Mouse (Mus musculus): ENCODE data around the gene Chpf2.

The Chpf2 gene

DNA sequence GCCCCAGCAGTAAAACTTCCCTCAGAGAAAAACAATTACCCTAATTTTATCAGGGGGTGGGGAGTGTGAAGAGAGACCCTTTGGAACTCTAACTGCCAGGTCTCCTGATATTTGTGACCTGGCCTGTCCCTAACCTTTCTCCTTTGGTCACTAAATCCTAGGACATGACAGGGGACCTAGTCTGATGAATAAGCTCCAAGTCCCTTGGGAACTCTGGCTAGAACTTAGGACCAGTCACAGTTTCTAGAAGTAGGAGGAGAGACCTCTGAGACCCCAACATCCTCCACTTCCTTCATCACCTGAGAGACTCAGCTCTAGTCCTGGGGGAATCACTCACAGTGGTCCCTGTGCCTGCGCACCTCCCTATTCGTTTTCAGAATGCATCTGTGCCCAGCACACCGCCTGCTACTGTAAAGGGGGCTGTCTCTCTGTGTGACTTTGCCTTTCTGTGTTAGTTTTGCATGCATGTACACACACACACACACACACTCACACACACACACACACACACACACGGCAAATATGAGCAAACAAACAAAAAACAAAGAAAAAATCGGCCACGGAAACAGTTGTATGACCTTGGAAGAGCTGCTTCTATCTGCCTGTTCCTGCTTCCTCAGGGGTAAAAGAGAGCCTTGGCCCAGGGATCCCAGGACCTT, 18.9 kb downstream of the Chpf2 start:
- no peak for DNase-seq

DNA sequence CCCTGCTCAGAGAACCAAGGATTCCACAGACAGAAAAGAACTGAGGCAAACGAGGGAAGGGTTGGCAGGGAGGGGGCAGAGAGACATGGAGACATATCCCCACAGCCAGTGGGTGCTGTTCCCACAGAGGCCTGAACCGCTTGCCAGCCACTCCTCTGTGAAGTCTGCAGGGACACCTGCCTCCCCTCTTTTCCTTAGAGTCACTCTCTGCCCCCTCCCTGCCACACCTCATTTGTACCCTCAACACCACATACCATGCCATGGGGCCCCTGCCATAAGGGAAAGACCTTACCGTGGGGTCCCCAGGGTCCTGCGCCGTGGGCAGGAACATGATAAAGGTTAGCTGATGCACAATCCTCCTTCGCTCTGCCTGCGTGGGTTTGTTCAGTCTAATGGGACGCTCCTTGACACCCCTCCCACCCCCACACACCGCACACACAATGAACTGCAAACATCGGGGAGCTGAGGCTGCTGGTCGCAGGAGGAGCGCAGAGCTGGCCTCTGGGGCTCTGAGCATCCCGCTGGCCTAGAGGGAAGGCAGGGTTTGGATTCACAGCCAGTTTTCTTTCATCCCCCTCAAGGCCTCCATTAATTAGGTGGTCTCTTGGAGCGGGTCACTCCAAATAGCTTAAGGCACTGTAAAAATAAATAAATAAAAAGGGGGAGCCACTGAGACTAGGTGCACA, 19.6 kb downstream of the Chpf2 start:
- no peak for DNase-seq

DNA sequence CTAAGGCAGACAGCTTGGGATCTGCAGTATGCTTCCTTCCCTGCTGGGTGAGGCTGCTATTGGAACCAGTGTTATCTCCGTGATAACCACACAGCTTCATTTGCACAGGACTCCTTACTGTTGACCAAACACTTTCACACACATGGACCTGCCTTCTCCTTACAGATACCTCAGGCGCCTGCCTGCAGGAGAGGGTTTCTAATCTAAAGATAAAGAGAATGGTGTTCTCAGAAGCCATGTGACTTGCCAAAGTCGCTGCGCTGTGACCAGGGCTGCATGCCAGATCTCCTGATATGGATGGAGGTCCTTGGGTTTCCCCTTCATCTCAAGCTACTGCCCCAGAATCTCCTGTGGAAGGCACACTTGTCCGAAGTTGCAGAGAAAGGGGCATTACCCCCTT, 22.8 kb downstream of the Chpf2 start:
- DNase-seq, result no peak

DNA sequence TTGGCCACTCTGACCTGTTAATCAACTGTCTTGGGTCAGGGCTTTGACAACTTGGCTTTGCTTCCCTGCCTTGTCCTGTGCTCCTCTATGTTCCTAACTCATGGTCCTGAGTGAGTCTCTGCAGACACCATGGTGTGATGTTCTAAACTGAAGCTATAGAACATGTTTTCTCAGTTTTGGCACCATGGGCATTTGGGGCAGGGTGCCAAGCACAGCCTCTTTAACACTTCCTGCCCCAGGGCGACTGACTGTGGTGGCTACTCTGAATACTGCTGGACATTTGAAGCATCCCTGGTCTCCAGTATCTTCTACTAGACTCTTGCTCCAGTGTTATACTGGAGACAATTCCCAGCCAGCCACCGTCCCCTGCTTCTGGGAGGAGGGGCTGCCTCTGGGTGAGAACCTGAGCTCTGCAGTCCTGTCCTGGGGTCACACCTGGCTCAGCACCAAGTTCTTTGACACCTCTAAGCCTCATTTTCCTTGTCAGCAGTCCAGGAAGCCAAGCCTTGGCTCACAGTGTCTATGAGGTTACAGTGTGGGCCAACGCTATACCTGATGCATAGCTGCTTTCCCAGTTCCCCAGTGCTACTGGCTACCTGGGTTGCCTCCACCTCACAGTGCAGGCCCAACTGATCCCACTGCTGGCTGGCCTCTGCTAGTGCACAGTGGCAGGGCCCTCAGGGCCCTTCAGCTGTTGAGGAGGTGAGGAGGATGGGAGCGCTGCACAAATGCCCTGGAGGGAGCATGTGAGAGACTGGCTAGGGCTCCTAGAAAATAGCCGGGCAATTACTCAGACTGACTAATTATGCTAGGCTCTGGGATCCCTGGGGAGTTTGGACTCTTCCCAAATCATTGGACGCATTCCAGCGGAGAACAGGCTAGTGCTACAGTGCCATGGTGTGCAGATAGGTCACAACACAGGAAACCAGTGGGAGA, 25.1 kb downstream of the Chpf2 start:
- peak; percentile 75 to 78 for DNase-seq

DNA sequence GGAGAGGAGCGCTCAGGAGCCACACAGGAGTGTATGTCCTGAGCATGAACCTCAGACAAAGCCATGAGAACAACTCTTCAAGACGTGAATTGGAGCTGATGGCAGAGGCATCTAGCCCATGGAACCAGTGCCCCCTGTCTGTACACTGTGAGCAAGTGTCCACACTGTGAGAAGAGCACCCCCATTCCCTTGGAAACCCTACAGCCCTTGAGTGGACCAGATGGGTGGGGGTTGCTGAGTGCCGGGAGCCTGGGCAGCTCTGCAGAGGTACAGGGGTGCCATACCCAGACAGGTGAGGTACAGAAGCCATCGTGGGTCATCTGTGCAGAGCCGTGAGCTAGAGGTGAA, 25.7 kb downstream of the Chpf2 start:
- no peak for DNase-seq

DNA sequence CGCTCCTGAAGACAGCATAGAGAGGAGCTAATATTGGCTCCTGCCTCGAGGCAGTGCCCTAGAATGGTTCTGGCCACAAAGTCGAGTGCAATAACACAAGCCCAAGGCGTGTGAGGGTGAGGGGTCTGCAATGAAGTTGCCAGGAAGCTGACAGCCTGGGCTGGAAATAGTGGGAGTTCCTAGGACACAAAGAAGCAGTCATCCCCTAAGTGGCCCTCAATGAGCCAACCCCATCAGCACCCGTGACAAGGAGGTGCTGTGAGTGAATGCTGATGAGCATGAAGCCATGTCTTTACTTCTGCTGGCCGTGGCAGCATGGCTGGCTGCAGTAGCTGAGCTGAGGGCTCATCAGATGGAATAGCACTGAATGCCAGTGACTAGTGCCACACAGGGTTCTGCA, 28.6 kb downstream of the Chpf2 start:
- DNase-seq, result no peak

DNA sequence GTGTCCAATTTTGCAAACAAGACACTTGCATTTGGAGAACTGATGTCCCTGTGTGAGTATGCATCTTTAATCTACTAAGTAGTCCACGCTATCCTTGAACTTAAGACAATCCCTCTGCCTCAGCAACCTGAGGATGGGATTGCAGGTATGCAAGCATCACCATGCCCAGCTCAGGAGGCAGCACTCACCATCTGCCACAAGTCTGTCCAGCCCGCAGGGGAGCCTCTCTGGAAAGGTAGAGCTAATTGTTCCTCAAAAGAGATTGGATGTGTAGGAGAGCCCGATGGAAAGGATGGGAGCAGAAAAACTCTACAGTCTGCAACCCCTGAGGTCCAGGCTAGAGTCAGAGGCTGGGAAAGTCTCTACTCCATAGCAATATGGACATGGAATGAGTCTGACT, 32.4 kb downstream of the Chpf2 start:
- peak; percentile 30 to 43 for DNase-seq

DNA sequence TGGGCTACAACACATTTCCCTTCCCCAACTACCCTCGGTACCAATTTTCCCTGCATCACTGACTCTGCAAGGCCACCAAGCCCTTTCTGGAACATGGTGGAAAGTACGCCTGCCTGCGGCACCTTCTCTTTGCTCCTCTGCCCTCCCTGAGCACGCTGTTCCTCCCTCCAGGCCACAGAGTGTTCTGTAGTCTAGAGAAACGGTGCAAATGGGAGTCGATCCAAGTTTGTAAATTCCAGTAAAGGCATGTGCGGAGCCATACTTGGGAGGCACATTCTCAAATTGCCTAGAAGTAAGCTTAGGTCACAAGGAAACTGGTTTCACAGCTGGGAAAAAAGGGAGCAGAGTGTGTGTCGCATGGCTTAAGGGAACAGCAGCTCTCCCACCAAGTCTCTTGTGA, 33.6 kb downstream of the Chpf2 start:
- no peak for DNase-seq

DNA sequence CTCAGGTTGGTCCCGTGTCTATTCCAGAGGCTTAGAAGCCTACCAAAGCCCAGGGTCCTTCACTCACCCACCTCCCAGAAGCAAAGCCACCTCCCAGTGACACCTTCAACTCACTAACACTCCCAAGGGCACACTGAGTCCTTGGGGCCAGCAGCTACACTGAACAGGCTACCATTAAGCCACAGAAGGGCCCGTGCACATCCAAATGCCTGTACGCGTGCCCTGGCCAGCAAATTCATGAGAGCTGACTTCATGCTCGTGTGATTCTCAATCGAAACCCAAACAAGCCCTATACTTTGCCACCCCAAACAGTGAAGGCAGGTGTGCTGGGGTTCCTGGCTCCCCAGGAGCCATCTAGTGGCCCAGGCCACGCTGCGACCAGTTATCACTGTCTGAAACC, 34.1 kb downstream of the Chpf2 start:
- DNase-seq, result no peak

DNA sequence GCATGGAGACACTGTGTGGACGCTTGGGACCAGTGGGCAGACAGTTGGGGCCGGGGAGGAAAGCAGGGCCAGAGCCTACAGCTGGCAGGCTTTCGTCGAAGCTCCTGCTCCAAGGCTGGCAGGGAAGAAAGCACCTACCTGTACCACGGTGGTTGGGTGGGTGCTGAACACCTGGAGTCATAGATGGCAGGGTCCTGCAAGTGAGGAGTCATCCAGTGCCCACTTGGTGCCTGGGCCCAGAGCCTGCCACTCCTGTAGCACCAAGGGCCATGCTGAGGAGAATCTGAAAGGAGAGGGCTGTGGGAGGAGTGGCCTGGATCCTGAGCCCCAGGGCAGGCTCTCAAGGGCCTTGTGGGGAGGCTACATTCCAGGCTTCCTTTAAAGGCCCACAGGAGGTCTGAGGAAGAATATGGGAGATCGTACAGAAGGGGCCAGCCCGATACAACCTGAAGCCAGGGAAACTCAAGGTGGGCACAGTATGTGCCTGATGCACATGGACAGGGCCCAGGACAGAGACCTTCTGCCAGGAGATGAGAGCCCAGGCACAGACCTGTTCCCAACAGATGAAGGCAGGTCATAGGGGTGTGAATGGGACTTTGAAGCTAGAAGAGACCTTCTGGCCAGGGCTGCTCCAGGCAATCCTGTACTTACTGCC, 36.0 kb downstream of the Chpf2 start:
- DNase-seq, result peak in 1 of 2 experiments; percentile 48

DNA sequence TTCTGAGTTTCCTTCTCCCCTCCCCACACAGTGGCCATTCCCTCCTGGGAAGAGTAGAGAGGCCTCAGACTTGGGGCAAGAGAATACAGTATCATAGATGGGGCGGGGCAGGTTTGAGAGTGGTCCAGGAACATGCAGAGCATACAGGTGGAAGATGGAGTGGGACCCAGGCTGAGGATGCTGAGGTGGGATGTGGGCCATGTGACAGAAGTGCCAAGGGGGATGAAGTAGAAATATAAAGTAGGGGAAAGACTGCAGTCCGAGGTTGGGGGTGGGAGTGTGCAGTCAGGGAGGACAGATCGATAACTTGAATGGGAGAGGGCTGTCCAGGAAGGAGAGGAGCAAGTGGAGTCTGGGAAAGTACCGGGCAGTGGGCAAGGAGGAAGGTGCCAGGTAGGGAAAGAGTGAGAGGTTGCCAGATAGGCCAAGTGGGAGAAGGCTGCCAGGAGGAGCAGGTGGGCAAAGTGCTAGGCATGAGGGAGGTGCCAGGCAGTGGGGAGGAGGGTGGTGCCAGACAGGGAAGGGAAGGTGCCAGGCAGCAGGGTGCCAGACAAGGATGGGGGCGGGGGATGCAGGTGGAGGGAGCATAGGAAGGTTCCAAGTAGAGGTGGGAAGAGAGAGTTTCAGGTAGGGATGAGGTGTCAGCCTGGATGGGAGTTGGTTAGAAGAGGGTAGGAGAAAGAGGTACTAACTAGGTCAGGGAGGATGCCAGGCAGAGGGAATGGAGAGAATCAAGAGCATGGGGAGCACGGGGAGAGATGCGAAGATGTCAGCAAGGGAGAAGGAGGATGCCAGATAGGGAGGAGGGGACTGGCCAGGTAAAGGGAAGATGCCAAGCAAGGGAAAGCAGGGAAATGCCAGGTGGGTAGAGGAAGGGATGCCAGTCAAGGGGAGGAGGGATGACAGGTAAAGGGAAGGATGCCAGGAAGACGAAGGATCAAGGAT, 36.8 kb downstream of the Chpf2 start:
- DNase-seq, result peak; percentile 88 to 92

DNA sequence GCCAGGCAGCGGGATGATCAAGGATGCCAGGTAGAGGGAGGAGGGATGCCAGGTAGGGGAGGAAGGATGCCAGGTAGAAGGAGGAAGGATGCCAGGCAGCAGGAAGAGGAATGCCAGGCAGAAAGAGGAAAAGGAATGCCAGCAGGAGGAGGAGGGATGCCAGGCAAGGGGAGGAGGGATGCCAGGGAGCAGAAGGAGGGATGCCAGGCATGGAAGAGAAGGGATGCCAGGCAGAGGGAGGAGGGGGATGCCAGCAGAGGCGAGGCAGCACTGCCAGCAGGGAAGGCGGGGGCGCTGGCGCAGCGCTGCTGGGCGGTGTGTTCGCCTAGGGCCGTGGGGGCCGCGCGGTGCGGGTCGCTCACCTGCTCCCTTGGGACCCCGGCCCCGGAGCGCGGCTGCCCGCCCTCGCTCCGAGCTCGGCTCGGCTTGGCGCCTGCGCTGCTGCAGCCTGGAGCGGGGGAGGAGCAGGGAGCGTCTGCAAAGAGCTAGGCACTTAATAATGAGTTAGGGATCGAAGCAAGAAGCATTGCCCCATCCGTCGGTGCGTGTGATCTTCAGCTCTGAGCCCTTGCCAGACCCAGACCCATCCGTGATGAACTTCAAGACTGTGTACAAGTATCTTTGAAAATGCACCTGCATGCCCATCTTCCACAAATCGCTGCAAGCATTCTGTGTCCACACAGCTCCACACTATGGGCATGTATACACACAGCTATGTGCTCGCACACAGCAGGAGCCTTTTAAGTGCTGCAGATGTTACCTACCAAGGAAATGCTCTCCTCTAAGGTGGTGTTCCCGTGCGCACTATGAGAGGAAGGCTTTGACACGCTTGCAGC, 37.7 kb downstream of the Chpf2 start, which contains the start of gene Smarcd3:
Gene Smarcd3 (minus strand): TSS at position 426 of the 836 bp plus-strand sequence.
- DNase-seq, result peak; percentile 90 to 94

DNA sequence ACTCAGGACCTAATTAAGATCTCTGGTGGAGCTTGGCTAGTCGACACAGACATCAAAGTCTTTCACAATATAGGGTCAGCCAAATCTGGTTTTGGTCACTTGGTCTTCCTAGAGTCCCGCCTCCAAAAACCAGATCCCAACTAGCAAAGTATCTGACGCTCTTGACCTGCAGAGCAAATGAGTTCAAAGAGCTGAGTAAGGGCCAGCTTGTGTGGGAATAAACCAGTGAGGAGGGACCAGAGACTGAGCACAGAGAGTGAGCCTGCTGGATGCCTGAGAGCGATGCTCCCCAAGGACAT, 38.2 kb downstream of the Chpf2 start:
- no peak for DNase-seq

DNA sequence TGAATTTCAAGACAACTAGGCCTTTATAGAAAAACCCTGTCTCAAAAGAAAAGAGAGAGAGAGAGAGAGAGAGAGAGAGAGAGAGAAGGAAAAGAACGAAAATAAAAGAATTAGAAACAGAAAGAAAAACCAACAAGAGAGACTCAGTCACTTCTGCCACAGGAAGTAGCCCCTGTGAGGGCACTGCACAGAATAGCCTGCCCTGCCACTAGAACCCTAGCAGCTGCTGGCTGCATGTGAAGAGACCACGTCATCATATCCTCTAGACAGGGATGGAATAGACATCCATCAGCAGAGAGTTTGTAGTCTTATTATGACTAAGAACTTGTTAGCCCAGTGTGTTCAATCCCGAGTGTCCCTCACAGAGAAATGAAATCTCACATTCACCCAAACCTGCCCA, 43.2 kb downstream of the Chpf2 start:
- no peak for DNase-seq

DNA sequence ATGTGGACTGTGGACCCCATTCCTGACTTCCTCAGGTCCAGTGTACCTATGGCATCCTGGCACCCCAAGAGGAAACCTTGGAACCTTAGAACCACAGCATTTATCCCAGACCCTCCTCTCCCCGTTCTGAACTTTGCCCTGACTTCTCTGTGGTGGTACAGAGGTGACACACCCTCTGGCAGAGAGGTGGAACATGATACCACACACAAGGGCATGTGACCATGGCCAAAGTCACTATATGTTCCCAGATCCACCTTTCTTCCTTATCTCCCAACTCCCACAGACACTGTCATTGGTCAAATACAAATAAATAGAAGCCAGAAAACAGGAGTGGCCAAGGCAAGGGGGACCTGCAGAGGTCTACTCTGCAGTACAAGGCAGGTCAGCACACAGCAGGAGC, 48.6 kb downstream of the Chpf2 start:
- DNase-seq, result no peak

DNA sequence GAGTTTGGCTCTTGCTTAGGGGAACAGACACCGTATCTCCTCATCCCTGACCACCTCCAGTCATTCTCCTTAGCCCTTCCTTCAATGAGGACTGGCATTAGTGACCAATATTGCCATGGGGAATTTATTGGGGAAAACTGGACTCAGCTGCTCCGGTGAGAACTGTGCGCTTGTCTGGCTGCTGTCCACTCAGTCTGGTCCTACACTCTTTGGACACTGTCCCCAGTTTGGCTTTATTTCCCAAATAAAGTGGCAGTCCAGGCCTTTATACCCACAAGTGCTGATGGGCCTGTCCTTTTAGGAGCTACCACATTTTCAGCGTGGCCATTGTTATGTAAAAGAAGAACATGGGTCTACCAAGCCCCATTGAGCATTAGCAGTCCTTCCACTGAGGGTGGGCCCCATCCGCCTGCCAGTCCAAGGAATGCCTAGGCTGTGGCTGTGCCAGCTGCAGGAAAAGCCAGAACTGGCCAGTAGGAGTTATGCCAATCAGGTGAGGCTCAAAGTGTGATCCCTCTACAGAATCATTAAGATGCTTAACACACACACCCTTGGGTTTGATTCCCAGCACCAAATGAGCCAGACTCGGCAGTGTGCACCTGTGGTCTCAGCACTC, 49.1 kb downstream of the Chpf2 start:
- DNase-seq, result no peak

DNA sequence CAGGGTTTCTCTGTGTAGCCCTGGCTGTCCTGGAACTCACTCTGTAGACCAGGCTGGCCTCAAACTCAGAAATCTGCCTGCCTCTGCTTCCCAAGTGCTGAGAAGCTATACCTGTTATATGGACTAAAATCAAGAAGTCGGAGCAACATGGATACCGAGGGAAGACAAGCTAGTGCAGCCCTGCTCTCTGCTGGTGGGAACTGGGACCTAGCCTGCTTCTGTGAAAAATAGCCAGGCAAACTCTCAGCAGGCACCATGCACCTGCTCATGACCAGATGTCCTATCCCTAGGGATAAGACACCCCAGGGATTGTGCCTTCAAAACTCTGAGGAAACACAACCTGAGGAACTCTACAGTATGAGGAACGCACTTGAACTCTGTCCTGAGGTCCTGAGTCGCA, 50.4 kb downstream of the Chpf2 start:
- DNase-seq, result peak; percentile 35 to 41

DNA sequence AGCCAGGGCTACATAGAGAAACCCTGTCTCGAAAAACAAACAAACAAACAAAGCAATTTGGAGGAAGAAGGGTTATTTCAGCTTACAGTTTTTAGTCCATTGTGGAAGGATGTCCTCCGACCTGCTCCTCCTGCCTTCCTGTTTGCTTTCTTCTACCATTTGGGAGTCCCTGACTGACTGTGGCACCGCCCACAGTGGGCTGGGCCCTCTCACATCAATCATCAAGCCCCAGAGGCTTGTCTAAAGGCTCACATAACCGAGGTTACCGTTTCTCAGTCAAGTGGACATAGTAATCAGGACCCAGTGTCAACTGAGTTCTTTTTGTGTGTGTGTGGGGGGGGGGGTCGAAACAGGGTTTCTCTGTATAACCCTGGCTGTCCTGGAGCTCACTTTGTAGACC, 51.6 kb downstream of the Chpf2 start:
- no peak for DNase-seq

DNA sequence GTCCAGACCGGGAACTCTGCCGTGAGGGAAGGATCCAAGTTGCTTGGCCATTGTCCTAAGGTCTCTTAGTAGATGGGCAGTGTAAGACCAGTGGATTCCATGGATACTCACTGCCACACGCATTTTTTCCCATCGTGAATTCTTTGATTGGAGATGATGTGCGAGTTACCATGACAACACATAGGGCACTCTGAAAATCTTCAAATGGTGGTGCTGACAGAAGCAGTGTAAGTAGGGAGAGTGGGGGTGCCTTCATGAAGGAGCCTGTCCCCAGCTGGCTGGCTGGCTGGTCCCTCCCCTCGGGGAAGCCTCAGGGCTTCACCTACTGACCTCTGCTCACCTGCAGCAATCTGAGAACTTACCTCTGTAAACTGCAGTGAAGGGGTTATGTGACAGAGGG, 52.5 kb downstream of the Chpf2 start:
- no peak for DNase-seq

All from cerebellum, adult 18-20 months (tissue).